Mouse (Mus musculus): ENCODE measurements around the gene Spon1.

Spon1 gene

GRCm38 (mm10) chr7:113778546-113778945 is 12.7 kb downstream of the Spon1 start:
- no peak for DNase-seq (ENCODE audit: low spot score in 2 of 2)

- no peak for DNase-seq (ENCODE audit: low spot score in 2 of 2)
Measured at GRCm38 (mm10) chr7:113780286-113780685, 14.5 kb downstream of the Spon1 start.

- no peak for DNase-seq (ENCODE audit: low spot score in 2 of 2)
Measured at GRCm38 (mm10) chr7:113791991-113792390, 26.2 kb downstream of the Spon1 start.

- DNase-seq (ENCODE audit: low spot score in 2 of 2), result no peak
Measured at GRCm38 (mm10) chr7:113792871-113793270, 27.1 kb downstream of the Spon1 start.

GRCm38 (mm10) chr7:113795209-113795608 is 29.4 kb downstream of the Spon1 start:
- no peak for DNase-seq (ENCODE audit: low spot score in 2 of 2)

- no peak for DNase-seq (ENCODE audit: low spot score in 2 of 2)
Measured at GRCm38 (mm10) chr7:113797134-113797533, 31.3 kb downstream of the Spon1 start.

- DNase-seq (ENCODE audit: low spot score in 2 of 2), result no peak
Measured at GRCm38 (mm10) chr7:113798605-113799255, 32.9 kb downstream of the Spon1 start.

GRCm38 (mm10) chr7:113809781-113810180 is 44.0 kb downstream of the Spon1 start:
- DNase-seq (ENCODE audit: low spot score in 2 of 2), result no peak

GRCm38 (mm10) chr7:113811376-113812158 is 45.8 kb downstream of the Spon1 start:
- no peak for DNase-seq (ENCODE audit: low spot score in 2 of 2)

- no peak for DNase-seq (ENCODE audit: low spot score in 2 of 2)
Measured at GRCm38 (mm10) chr7:113814101-113814779, 48.4 kb downstream of the Spon1 start.

- DNase-seq (ENCODE audit: low spot score in 2 of 2), result no peak
Measured at GRCm38 (mm10) chr7:113815726-113816125, 49.9 kb downstream of the Spon1 start.

GRCm38 (mm10) chr7:113816827-113817334 is 51.1 kb downstream of the Spon1 start:
- DNase-seq (ENCODE audit: low spot score in 2 of 2), result no peak

GRCm38 (mm10) chr7:113818116-113818515 is 52.3 kb downstream of the Spon1 start:
- DNase-seq (ENCODE audit: low spot score in 2 of 2), result no peak

- no peak for DNase-seq (ENCODE audit: low spot score in 2 of 2)
Measured at GRCm38 (mm10) chr7:113820213-113820612, 54.4 kb downstream of the Spon1 start.

GRCm38 (mm10) chr7:113823026-113823425 is 57.2 kb downstream of the Spon1 start:
- no peak for DNase-seq (ENCODE audit: low spot score in 2 of 2)

GRCm38 (mm10) chr7:113824651-113825050 is 58.9 kb downstream of the Spon1 start:
- no peak for DNase-seq (ENCODE audit: low spot score in 2 of 2)

- DNase-seq (ENCODE audit: low spot score in 2 of 2), result no peak
Measured at GRCm38 (mm10) chr7:113825498-113826205, 59.9 kb downstream of the Spon1 start.

GRCm38 (mm10) chr7:113826510-113826909 is 60.7 kb downstream of the Spon1 start:
- no peak for DNase-seq (ENCODE audit: low spot score in 2 of 2)

GRCm38 (mm10) chr7:113828122-113828571 is 62.3 kb downstream of the Spon1 start:
- DNase-seq (ENCODE audit: low spot score in 2 of 2), result no peak

GRCm38 (mm10) chr7:113828576-113828975 is 62.8 kb downstream of the Spon1 start:
- DNase-seq (ENCODE audit: low spot score in 2 of 2), result no peak

- DNase-seq (ENCODE audit: low spot score in 2 of 2), result no peak
Measured at GRCm38 (mm10) chr7:113837151-113837550, 71.4 kb downstream of the Spon1 start.

GRCm38 (mm10) chr7:113839431-113839830 is 73.6 kb downstream of the Spon1 start:
- no peak for DNase-seq (ENCODE audit: low spot score in 2 of 2)
